Mouse (Mus musculus) T-helper 1 cell (primary cell): Measurements from ENCODE around the gene Snx29.

ENCODE experiments used
- in situ Hi-C: fragments of 300-600 bp; cut with MboI, MseI; formaldehyde crosslinking; loops from one replicate; pipeline ENCODE4 v1.15.1; 2025; ENCODE audit warnings: high pct_unique_total_duplicates

Gene Snx29

GRCm38 (mm10) chr16:11407932-11408620, 85.4 kb downstream of the Snx29 start:
- in situ Hi-C loops = no loop called here

GRCm38 (mm10) chr16:11408726-11409125, 86.0 kb downstream of the Snx29 start:
- in situ Hi-C loops = no loop called here

GRCm38 (mm10) chr16:11414631-11415030, 91.9 kb downstream of the Snx29 start:
- in situ Hi-C loops = loop anchor here (10.0 kb wide), 1 partner anchor 540 kb away; no protein-coding TSS in a partner anchor

- in situ Hi-C loops = loop anchor here (10.0 kb wide), 1 partner anchor 543 kb away; no protein-coding TSS in a partner anchor
These were observed 95.5 kb downstream of the Snx29 start for GRCm38 (mm10) chr16:11418183-11418588.

- in situ Hi-C loops = loop anchor here (5.0 to 10.0 kb wide), 2 partner anchors 123 to 286 kb away; partner anchors contain the start of gene Txndc11
These were observed 97.8 kb downstream of the Snx29 start for GRCm38 (mm10) chr16:11420311-11421080.

- in situ Hi-C loops = loop anchor here (5.0 to 10.0 kb wide), 2 partner anchors 125 to 287 kb away; partner anchors contain the start of gene Txndc11
These were observed 99.5 kb downstream of the Snx29 start for GRCm38 (mm10) chr16:11422165-11422564.

- in situ Hi-C loops = loop anchor here (5.0 to 10.0 kb wide), 2 partner anchors 126 to 288 kb away; partner anchors contain the start of gene Txndc11
These were observed 100.3 kb downstream of the Snx29 start for GRCm38 (mm10) chr16:11422889-11423610.

GRCm38 (mm10) chr16:11423611-11424297, 101.0 kb downstream of the Snx29 start:
- in situ Hi-C loops = loop anchor here (5.0 to 10.0 kb wide), 2 partner anchors 126 to 289 kb away; partner anchors contain the start of gene Txndc11

GRCm38 (mm10) chr16:11424568-11425145, 101.9 kb downstream of the Snx29 start:
- in situ Hi-C loops = loop anchor here (5.0 to 10.0 kb wide), 2 partner anchors 127 to 290 kb away; partner anchors contain the start of gene Txndc11

GRCm38 (mm10) chr16:11425279-11425678, 102.6 kb downstream of the Snx29 start:
- in situ Hi-C loops = loop anchor here (10.0 kb wide), 1 partner anchor 290 kb away; the partner anchor contains the start of gene Txndc11

- in situ Hi-C loops = loop anchor here (10.0 kb wide), 1 partner anchor 292 kb away; the partner anchor contains the start of gene Txndc11
These were observed 104.3 kb downstream of the Snx29 start for GRCm38 (mm10) chr16:11426810-11427537.

GRCm38 (mm10) chr16:11429784-11430183, 107.1 kb downstream of the Snx29 start:
- in situ Hi-C loops = loop anchor here (10.0 kb wide), 1 partner anchor 295 kb away; the partner anchor contains the start of gene Txndc11

- in situ Hi-C loops = no loop called here
These were observed 107.8 kb downstream of the Snx29 start for GRCm38 (mm10) chr16:11430520-11430919.

GRCm38 (mm10) chr16:11433779-11434178, 111.1 kb downstream of the Snx29 start:
- in situ Hi-C loops = no loop called here

GRCm38 (mm10) chr16:11437641-11438040, 114.9 kb downstream of the Snx29 start:
- in situ Hi-C loops = no loop called here

- in situ Hi-C loops = no loop called here
These were observed 116.7 kb downstream of the Snx29 start for GRCm38 (mm10) chr16:11439417-11439816.

GRCm38 (mm10) chr16:11441616-11442015, 118.9 kb downstream of the Snx29 start:
- in situ Hi-C loops = no loop called here

GRCm38 (mm10) chr16:11442534-11442933, 119.8 kb downstream of the Snx29 start:
- in situ Hi-C loops = no loop called here

- in situ Hi-C loops = no loop called here
These were observed 121.9 kb downstream of the Snx29 start for GRCm38 (mm10) chr16:11444626-11445025.

- in situ Hi-C loops = no loop called here
These were observed 124.3 kb downstream of the Snx29 start for GRCm38 (mm10) chr16:11446977-11447376.
